Mouse (Mus musculus): ENCODE data around the gene Sorl1.

Gene Sorl1

GRCm38 (mm10) chr9:42053591-42054190 lies 70.4 kb downstream of the Sorl1 start:
- no peak for DNase-seq (ENCODE audit: low spot score)

DNA sequence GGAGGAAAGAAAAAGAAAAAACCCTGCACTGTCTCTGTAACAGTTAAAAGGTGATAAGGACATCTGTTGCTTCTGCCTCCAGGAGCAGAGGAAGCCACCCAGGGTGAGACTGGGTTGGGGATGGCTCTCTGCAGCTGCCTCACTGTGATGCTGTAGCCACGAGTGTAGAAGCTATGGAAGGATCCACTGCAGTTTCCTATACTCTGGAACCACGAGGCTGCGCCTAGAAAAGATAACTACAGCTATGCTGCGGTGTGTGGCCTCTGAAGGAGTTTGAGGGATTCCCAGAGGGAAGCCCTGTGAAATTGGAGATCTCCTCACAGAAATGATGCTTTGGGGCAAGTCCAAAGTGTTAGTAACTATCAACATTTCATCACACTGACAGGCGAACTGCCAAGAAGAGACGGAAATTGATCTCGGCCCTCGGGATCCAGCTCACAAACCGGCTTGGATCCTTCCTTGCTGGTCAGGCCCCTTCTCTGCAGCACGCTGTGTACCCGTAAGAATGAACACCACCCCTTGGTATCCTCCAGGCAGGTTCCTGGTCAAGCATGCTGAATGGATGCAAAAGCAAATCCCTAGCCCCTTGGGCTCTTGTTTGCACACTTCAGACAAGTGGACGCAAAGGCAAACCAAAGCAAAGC lies 71.3 kb downstream of the Sorl1 start:
- no peak for DNase-seq (ENCODE audit: low spot score)

DNA sequence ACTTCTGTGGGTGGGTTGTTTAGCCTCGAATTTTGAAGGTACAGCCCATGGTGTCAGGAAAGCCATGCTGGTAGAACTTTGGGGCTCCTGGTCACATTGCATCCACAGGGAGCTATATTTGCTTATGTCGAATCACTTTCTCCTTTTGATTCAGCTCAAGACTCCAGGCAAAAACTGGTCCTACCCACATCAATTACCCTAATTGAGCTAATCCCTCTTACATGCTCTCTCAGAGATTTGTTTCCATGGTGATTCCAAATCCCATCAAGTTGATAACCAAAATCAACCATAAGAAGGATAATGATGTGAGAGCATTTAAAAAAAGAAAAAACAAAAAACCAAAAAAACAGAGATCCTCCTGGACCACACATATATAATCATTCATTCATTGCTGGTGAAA lies 75.6 kb downstream of the Sorl1 start:
- no peak for DNase-seq (ENCODE audit: low spot score)

GRCm38 (mm10) chr9:42047786-42048185 lies 76.3 kb downstream of the Sorl1 start:
- no peak for DNase-seq (ENCODE audit: low spot score)

- DNase-seq (ENCODE audit: low spot score), result no peak
These were observed 77.8 kb downstream of the Sorl1 start for GRCm38 (mm10) chr9:42046248-42046647.

DNA sequence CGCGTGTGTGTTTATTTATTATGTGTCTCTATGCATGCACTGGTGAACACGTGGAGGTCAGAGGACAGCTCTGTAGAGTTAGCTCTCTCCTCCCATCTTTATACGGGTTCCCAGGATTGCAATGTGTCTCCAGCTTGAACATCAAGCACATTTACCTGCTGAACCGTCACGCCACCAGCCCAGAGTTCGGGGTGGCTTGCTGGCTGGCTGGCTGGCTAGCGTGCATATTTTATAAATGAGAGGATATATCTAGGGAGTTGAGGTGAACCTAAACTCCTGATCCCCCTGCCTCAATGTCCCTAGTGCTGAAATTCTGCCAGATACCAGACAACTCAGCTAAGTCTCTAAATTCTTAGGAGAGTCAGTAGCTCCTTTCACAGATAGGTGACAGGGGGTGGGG lies 79.4 kb downstream of the Sorl1 start:
- DNase-seq (ENCODE audit: low spot score), result no peak

DNA sequence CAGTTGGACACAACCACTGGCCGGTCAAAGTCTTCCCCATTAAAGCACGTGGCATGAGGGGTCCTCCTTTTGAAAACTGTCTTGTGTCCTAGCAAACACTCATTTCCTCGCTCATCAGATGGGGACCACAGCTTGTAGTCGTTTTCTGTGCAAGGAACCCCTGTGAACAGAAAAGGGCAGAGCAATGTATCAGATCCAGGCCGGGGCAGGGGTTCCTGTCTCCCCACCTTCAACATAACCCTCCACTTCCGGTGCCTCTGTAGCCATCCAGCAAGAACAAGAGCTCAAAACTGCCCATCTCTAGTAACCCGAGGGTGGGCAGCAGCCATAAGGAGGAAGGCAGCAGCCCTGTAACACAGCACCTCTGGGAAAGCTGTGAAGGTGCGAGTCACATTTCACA lies 80.2 kb downstream of the Sorl1 start:
- DNase-seq (ENCODE audit: low spot score), result no peak

DNA sequence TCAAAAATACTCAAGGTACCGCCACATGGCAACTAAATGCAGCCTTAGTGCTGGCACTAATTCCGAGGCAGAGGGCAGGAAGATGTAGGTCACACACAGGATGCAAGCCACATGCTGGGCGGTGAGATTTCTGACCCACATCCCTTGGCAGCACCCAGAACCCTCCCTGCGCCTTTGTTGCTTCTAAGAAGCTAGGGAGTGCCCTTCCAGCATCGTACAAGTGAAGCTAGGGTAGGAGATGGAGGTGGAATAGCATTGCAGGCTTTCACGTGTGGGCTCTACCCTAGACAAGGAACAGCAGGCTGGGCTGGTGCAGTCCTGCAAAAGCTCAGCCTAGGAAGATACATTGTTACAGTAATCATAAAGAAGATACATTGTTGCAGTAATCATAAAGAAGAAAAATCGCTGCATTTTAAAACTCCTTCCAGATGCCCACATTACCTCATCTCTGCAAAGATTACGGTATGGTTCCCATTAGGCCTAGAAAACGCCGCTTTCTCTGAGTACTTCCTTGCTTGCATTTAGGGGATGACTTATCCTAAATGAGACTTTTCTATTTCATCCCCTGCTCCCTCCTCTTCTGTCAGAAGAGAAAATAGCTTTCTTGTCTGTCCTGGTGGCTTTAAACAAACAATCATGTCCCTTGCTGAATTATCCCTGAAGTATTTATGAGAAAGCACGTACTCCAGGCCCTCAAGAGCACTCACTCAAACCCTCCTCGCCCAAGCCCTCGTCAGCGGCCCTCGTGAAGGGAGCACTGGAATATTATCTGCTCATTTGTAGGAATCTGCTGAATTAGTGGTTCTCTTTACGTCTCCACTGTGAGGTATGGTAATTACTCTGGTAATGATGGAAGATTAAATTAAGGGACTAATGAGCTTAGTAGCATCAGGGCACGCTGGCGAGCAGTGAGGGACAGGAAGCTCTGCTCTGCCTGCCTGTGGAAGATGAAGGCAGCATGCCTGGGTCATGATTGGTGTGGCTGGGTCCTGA lies 84.8 kb downstream of the Sorl1 start:
- DNase-seq (ENCODE audit: low spot score), result no peak

- no peak for DNase-seq (ENCODE audit: low spot score)
These were observed 87.2 kb downstream of the Sorl1 start for GRCm38 (mm10) chr9:42036885-42037284.

DNA sequence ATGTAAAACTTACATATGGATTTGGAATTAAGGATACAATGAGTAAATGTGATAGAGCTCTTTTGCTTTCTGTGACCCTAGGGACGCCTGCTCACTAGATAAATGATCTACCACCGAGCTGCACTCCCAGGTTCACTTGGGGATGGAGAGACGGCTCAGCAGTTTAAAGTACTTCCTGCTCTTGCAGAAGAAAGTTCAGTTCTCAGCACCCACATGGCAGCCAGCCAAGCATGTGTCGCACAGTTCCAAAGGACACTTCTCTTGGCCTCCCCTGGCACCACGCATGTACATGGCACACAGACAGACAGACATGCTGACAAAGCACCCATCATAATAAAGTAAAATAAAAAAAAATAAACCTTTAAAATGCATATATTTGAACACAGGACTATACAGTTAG lies 88.1 kb downstream of the Sorl1 start:
- DNase-seq (ENCODE audit: low spot score), result no peak

- no peak for DNase-seq (ENCODE audit: low spot score)
These were observed 88.8 kb downstream of the Sorl1 start for GRCm38 (mm10) chr9:42035213-42035765.

DNA sequence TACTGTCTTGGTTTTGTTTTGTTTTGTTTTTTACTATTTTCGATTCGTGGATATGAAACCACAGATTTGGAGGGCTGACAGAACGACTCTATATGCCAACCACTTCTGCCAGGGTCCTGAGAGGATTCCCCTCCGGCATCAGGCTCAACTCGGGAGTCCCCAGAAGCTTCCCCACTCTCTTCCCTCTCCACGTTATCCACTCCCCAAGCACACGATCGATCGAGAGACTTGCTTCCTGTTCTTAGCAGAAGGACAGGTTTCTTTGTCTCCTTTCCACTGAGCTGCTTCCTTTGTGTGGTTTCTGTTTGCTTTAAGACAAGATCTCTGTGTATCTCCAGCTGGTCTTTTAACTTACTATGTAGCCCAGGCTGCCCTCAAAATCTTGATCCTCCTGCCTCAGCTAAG lies 90.0 kb downstream of the Sorl1 start:
- no peak for DNase-seq (ENCODE audit: low spot score)

GRCm38 (mm10) chr9:42033291-42034115 lies 90.6 kb downstream of the Sorl1 start:
- no peak for DNase-seq (ENCODE audit: low spot score)

GRCm38 (mm10) chr9:42032419-42032818 lies 91.7 kb downstream of the Sorl1 start:
- DNase-seq (ENCODE audit: low spot score), result no peak

- no peak for DNase-seq (ENCODE audit: low spot score)
These were observed 95.3 kb downstream of the Sorl1 start for GRCm38 (mm10) chr9:42028807-42029206.

- no peak for DNase-seq (ENCODE audit: low spot score)
These were observed 99.8 kb downstream of the Sorl1 start for GRCm38 (mm10) chr9:42024257-42024656.

DNA sequence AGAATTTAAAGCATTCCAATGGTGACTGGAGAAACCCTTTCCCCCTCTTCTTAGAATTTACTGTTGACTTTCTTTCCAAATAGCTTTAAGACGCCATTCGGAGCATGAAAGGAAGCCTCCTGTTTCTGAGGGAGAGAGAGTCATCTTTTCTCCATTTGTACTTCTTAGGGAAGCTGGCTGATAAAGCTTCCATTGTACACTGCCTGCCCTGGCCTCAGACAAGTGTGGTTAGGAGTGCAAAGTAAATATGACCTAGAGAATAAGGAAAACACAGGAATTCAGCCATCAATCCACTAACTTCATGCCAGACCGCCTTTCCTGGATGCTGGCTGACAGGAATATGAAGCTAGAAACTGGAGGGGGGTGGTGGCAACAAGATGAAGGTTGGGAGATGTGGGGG lies 100.7 kb downstream of the Sorl1 start:
- no peak for DNase-seq (ENCODE audit: low spot score)

DNA sequence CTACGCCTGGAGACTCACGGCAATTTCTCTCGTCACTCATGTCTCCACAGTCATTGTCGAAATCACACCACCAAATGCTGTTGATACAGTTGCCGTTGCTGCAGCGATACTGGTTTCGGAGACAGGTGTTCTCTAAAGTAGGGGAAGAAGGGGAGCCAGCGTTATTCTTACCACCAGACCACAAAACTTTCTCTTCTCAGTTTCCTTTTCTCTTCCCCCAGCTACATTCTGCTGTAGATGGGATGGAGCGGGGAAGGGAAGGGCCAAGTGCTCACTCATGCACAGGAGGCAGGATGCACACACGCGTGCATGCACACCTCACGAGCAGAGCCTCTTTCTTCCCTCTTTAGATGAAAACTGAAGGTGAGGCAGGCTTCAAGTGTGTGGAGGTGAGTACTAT lies 101.8 kb downstream of the Sorl1 start:
- no peak for DNase-seq (ENCODE audit: low spot score)

DNA sequence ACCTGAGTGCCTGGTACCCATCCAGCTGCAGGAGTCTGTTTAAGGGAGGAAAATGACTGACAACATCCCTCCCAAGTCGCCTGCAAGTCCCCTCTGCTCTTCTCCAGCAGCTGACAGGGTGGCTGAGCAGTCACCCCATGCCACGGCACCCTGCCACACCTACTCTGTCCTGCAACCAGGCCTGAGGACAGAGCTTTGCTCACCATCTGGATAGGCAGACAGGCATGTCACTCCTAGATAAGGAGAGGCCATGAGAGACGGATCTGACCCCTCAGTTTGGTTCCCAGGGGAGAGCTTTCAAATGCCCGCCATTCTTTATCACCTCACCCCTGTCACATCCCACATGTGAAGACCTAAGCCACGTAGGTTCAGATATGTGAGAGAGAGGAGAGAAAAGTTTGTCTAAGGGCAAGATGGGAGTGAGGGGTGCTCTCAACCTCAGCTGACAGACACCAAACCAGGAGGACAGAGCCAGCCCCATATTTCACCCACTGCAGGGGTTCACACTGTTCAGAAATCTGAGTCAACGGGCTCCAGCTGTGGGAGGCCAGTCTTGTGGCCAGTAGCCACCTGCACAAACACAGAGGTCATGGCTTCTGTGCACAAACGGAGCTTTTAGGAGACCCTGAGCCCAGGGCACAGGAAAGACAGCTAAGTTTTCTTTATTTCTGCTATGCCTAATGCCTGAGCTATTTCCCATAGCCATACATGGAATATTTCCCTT lies 104.6 kb downstream of the Sorl1 start:
- DNase-seq (ENCODE audit: low spot score), result no peak

- no peak for DNase-seq (ENCODE audit: low spot score)
These were observed 115.6 kb downstream of the Sorl1 start for GRCm38 (mm10) chr9:42008501-42008900.

DNA sequence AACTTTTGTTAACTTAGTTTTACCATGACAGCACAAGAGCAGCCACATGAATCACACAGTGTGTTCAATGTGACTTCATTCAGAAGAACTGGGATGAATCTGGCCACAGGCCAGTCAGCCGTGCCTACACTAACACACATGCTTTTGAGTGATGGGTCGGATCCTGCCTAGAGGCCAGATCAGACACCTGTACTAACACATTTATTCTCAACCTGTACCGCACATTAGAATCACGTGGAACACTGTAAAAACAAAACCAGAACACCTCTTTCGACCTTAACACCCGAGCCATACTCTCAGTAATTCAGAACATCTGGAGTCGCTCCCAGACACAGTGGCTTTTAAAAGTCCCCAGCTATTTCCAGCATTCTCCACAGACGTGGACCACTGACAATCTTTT lies 119.0 kb downstream of the Sorl1 start:
- no peak for DNase-seq (ENCODE audit: low spot score)

Data from c-Kit-positive CD71-positive TER-119-positive erythroid progenitor cells, embryonic 14.5 days (primary cell).